Mouse (Mus musculus): Measurements from ENCODE around the gene Dgkz.
A peak's percentile ranks its signal among the peaks of the same experiment; 100 is the strongest.

Dgkz gene

DNA sequence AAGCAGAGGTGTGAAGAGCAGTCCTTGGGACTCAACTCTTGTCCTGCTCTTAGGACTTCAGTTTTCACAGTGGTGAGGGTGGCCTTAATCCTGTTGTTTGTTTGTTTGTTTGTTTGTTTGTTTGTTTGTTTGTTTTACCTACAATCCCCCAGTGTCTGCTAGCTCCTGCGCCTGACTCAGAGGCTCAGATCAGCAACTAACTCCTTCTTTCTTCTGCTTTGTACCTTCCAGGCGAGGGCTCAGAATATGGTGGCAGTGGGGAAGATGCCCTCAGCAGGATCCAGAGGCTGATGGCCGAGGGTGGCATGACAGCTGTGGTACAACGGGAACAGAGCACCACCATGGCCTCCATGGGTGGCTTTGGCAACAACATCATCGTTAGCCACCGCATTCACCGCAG lies 58.6 kb downstream of the Dgkz start:
- peak; percentile 72 for DNase-seq

DNA sequence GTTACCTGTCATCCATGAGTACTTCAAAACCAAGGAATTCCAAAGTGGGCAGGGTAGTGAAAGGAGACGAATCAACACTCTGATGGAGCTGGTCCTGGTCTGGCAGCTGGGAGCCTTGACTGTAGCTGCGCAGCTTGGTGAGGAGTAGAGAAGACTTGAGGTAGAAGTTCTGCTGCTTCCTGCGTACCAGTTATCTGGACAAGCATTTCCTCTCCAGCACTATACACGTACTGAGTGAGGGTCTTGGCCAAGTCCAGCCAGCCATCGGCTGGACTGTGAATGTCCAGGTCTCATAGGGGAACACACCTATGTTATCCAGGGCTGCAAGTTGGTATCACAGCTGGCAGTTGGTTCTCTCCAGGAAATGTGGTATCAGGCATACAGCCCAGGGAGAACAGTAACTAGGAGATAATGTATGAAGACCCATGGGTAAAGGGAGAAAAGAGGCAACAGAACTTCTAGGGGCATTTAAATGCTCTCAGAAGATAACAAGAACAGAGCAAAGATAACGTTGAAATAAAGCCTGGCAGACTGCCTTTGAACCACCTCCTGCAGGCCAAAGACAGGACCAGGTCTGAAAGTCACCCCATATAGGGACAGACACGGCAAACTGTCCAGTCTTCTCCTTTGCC lies 59.2 kb downstream of the Dgkz start:
- peak; percentile 63 for DNase-seq

DNA sequence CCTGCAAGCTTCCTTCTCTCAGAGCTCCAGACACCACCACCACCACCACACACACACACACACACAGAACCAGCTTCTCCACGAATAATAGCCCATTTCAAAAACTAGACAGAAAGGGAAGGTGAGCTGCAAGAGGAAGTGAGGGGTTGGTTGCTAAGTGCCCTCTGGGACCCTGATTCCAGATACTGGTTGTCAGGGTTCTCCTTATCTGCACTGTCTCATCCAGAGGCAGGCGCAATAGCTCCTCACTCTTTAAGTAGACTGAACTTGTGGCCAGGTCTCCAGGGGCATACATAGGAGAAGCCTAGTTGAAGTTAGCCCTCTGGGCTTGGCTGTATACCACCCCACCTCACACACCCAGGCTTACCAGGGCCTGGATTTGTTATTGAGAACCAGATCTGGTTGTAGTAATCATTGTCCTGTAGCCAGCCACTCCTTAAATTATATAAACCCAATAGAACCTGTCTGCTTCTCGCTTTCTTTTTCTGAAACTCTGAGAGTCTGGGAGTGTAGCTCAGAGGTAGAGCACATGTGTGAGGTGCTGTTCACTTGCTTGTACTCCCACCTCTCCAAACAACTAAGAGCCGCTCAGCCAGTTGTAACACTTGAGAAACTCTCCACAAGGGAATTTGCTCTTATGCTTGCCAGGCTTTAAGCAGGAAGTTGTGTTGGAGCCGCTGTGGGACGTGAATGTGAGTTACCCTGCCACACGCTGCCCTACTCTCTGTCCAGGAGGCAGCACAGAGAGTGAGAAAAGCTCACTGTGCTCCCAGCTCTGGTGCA lies 62.1 kb downstream of the Dgkz start:
- DNase-seq = no peak

DNA sequence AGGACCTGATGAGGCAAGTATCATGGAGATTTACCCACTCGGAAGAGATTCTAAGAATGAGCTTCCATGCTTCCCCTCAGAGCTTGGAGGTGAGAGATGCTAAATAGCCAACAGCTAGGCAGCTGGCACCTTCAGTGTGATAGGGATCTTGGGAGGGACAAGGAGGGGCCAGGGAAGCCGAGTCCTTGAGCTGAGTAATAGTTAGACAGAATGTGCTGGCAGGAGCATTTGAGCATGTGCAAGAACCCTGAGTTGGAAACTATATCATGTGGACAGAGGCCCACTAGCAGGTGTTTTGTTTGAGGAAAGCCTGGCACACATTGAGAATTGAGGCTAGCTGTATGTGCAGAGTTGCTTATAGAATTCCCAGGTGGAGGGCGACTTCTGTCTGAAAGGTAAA lies 63.0 kb downstream of the Dgkz start:
- no peak for DNase-seq

DNA sequence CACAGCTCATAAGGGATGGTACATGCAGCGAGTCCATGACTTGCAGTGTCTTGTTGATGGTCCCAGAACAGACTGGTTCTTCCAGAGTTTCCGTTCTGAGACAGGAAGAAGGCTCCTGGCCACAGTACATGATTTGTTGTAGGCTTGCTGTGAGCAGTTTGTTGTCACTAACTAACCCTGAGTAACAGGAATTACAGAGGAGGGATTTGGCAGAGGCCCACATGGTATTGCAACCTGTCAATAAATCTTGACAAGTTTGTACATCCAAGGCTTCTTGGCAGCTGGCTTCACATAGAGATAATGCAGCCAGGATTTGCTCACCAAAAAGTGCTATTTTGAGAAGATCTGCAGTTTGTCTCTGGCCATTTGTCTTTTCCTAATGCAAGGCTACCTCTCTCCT lies 69.5 kb downstream of the Dgkz start:
- DNase-seq = peak; percentile 45

DNA sequence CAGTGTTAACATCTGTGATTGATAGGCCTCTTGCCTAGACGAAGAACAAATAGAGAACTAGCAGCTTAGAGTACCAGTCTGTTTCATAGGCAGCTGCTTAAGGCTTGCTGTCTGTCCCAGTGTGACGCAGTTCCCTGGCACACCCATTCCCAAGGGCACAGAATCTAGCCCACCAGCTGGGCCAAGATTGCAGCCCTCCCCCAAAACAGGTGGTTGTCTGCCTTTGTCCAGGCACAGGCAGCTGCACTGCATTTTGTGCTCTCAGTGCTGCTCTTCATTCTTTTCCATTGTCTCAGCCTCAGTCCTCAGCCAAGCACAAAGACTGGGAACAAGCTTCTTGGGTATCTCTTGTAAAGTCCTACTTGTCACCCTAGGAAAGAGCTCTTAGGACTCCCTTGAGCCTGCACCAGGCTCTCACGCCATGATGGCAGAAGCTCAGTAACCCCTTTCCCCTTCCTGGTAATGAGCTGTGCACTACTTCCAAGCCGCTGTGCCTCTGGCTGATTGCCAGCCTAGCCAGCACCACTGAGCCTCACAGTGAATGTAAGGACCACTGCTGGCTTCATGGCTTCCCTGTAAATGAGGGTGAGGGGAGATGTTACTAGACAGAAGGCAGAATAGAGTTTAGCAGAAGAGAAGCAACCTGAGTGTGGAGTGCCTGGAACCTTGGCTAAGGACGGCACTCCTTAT lies 70.9 kb downstream of the Dgkz start:
- peak; percentile 83 for DNase-seq

DNA sequence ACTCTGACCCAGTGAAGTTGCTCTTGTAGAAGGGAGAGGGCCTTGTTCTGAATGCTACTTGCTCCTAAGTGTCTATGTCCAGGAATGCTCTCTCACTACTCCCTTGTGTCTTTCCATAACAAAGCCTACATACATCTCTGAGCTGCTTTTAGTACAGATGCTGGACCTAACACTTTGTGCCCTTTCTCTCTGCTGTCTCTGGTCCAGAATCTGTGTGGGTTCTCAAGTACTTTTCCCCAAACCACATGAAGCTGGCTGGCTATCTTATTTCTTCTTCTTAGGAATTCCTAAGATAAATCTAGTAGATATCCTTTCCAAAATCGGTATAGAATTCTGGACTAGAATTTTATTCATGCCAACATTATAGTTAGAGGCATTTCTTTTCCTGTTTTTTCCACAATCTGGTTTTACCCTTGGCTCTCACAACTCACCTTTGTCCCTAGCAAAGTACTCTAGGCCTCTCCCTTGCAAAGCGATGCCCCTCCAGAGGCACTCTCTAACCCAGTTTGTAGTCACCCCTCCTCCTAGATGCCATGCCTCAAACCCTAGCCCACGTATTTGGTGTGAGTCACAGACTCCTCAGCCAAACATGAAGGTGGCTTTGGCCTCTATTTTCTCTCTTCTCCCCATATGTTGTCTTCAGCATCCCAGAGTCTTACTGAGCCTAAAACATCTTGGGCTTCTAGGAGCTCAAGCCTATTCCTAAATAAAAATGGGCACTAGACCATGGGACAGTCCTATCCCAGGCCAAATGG lies 72.3 kb downstream of the Dgkz start:
- peak; percentile 43 for DNase-seq

DNA sequence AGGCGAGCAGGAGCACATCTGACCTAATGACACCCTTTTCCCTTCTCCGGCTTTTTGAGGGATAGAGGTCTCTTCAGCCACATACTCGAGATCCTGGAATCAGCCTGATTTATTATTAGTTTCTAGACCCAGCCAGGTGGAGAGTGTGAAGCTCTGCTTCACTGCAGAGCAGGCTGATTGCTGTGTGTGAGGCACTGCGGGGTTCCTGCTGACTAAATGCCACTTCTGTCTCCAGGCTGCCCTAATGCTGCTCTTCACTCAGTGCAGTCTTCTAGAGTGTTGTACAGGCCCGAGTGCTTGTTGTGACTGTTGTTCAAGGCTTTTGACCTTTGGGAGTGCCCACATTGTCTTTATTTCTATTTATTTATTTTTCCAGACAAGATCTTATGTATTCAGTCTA lies 73.3 kb downstream of the Dgkz start:
- peak; percentile 21 for DNase-seq

DNA sequence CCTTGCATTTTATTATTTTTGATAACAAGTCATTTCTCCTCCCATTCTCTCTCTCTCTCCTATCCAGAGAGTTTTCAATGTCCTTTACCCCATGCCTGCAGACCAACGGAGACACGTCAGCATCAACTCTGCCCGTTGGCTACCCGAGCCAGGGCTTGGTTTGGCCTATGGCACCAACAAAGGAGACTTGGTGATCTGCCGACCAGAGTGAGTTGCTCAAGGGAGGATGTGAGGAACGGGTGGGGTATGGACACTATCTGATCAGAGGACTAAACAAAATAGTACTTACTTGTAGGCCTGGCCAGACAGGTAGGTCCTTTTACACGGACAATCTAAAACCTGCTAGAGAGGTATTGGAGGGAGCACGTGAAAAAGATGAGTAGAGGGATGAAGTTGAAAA lies 75.2 kb downstream of the Dgkz start:
- peak; percentile 85 for DNase-seq

DNA sequence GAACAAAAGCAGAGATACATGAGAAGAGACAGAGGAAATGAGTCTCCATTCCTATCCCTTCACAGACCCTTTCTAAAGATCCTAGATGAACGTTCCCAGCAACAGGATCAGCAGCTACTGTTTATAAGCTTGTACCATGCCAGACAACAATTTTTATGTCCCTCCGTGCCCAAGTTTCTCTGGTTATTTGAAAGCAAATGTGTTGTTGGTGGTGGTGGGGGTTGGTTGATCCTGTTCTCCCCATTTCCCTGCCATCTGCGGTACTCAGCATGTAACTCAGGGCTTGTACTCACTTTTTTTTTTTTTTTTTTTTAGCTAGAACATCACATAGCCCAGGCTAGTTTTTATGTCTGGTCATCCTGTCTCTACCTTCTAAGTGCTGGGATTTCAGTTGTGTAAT lies 76.5 kb downstream of the Dgkz start:
- DNase-seq = peak; percentile 28

DNA sequence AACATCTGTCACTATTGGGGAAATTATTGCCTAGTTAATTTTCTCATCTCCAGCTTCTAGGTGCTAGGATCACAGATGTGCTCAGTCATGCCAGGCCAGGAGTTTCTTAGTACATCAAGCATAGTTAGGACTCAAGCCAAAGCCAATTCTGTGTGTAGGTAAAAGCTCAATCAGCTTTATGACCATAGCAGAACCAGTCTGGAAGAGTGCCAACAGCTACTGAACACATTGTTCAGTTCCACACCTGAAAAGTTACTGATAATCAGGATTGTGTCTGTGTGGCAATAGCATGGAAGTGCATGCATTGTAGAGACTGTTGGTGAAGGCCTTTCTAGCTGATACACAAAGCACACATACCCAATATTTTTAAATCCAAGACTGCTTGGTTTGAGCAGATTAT lies 77.7 kb downstream of the Dgkz start:
- DNase-seq = peak; percentile 71

DNA sequence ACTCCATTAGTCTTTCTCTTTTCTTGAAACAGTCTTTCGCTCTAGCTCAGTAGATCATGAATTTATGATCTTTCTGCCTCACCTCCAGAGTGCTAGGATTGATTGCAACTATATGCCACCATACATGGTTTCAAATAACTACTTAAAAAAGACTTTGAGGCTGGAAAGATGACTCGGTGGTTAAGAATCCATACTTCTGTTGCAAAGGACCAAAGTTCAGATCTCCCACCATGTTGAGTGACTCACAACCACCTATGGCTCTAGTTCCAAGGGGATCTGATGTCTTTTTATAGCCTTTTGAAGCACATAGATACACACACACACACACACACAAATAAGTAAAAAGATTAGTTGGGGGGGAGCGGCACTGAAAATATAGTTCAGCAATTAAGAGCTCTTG lies 80.3 kb downstream of the Dgkz start:
- peak; percentile 1 for DNase-seq

DNA sequence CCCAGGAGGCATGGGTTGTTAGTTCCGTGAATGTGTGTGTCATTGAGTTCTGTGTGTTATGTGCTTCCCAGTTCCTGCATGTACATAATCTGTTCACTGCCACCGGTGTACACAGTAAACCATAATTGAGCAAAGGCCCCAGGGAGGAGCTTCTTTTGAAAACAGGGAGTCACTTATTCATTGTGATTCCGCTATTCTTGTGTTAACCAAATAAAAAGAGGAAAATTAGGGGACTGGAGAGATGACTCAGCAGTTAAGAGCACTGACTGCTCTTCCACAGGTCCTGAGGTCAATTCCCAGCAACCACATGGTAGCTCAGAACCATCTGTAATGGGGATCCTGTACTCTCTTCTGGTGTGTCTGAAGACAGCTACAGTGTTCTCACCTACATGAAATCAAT lies 80.9 kb downstream of the Dgkz start:
- DNase-seq = no peak

DNA sequence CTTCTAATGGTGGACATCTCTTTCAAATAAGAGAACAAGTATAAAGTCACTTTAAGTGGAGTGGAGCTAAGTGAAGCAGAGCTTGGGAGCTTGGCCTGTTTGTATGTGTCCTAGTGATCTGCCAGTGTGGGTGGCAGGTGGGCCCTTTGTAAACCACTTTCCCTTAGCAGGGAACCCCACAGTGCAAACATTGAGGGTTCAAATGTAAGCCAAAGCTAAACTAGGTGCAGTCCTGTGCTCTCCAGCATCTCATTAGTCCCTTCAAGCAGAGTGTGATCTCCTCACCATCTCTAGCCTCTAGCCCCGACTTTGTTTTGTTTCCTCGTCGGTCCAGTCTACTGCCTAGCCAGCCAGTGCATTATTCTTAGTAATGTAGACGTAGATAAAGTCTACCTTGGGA lies 91.0 kb downstream of the Dgkz start:
- DNase-seq = peak; percentile 55

DNA sequence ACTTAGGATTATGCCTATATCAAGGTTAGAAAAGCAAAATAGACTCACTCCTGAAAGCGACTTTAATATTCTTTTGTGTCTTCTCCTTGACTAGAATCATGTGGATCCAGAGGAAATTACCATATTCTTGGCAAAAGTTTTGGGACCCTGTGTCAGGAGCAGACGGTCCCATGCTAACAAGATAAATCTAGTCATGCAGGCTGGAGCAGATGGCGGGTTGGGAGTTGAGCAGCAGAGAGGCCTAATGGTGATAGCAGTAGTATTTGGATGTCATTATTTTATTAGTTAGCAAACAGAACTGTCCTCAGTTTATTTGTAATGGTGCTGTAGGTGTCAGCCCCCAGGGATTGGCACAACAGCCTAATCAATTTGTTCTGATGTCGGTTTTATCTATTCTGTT lies 91.7 kb downstream of the Dgkz start:
- peak; percentile 19 for DNase-seq

Data from heart, adult 11 months (tissue).